Mouse (Mus musculus) C2C12 (cell line): ENCODE measurements around the gene Fam19a4. TPM values are rescaled to one million over a fixed set of nuclear protein-coding genes. Genes with fewer than 3 reads are reported as not detected.
"Not testable (repeated sequence)": the region's sequence is repeated elsewhere in the genome, so short reads cannot be mapped to it uniquely, and the experiment has no call there.

ENCODE experiments used
- H3K27me3 ChIP-seq: one replicate; pipeline ENCODE4 v1.6.1; 2011; ENCODE audit not compliant: control insufficient read depth, insufficient read depth, insufficient read length
- H3K36me3 ChIP-seq: one replicate; pipeline ENCODE4 v1.6.1; 2011; ENCODE audit not compliant: control insufficient read depth, insufficient read depth
- H3K4me3 ChIP-seq: one replicate; pipeline ENCODE4 v1.5.1; 2011; ENCODE audit warnings: mild to moderate bottlenecking, control low read depth; ENCODE audit not compliant: poor library complexity, insufficient read depth, severe bottlenecking
- H3K79me2 ChIP-seq: one replicate; pipeline ENCODE4 v1.6.1; 2011; ENCODE audit not compliant: control insufficient read depth, insufficient read depth
- H3K79me3 ChIP-seq: one replicate; pipeline ENCODE4 v1.6.1; 2011; ENCODE audit warnings: low read depth, control low read depth
- H3ac ChIP-seq: one replicate; pipeline ENCODE3; 2011; ENCODE audit warnings: low read depth; ENCODE audit not compliant: control insufficient read depth, insufficient read length
- CEBPB ChIP-seq: IDR thresholded peaks from one replicate; pipeline ENCODE4 v1.6.1; 2011; ENCODE audit warnings: low read depth, mild to moderate bottlenecking, control low read depth, moderate library complexity
- CTCF ChIP-seq: IDR thresholded peaks from one replicate; pipeline ENCODE4 v1.5.1; 2011; ENCODE audit not compliant: control insufficient read depth, insufficient read depth, insufficient read length
- FOSL1 ChIP-seq: IDR thresholded peaks from one replicate; pipeline ENCODE4 v1.8.0; 2011; ENCODE audit warnings: mild to moderate bottlenecking, low read length; ENCODE audit not compliant: poor library complexity, insufficient read depth, severe bottlenecking
- MAX ChIP-seq: IDR thresholded peaks from one replicate; pipeline ENCODE4 v1.6.1; 2011; ENCODE audit warnings: mild to moderate bottlenecking, control low read depth
- MYOD1 ChIP-seq: IDR thresholded peaks from one replicate; pipeline ENCODE4 v1.6.1; 2011; ENCODE audit warnings: low read depth; ENCODE audit not compliant: control insufficient read depth, insufficient read length
- MYOG ChIP-seq: IDR thresholded peaks from one replicate; pipeline ENCODE4 v1.6.1; 2011; ENCODE audit not compliant: control insufficient read depth, insufficient read length; ENCODE audit errors: extremely low read depth
- USF1 ChIP-seq: IDR thresholded peaks from one replicate; pipeline ENCODE4 v1.6.1; 2011; ENCODE audit warnings: low read depth, mild to moderate bottlenecking, control low read depth, moderate library complexity
- polyA plus RNA-seq: library from polyadenylated mRNA; unstranded; fragments of >200 nt; fragmentation: generic; extraction: Trizol; gene quantifications from one replicate; pipeline ENCODE4 v1.2.1, GENCODE M21; 2012; ENCODE audit warnings: missing spikeins

Fam19a4 gene
- polyA plus RNA-seq, 1 experiment = not detected

- TF ChIP-seq CEBPB = no peak
- TF ChIP-seq USF1 = no peak
- TF ChIP-seq MYOD1 = no peak
- TF ChIP-seq CTCF = no peak
- H3ac ChIP-seq = no peak overlapping the region
- H3K4me3 ChIP-seq = no peak overlapping the region
- H3K79me2 ChIP-seq = no peaks in the 10 kb centered on the region
- H3K27me3 ChIP-seq = no peaks in the 10 kb centered on the region
- no peaks in the 10 kb centered on the region for H3K36me3 ChIP-seq
- no peaks in the 10 kb centered on the region for H3K79me3 ChIP-seq
Measured at GRCm38 (mm10) chr6:96909061-96909480, 151.1 kb downstream of the Fam19a4 start.

GRCm38 (mm10) chr6:96877105-96877504, 183.1 kb downstream of the Fam19a4 start:
- not testable (repeated sequence) for H3K79me2 ChIP-seq, H3K27me3 ChIP-seq, H3K36me3 ChIP-seq, H3K79me3 ChIP-seq, H3K4me3 ChIP-seq, H3ac ChIP-seq

GRCm38 (mm10) chr6:96876651-96877050, 183.6 kb downstream of the Fam19a4 start:
- H3ac ChIP-seq, H3K4me3 ChIP-seq, H3K36me3 ChIP-seq, H3K79me2 ChIP-seq, H3K79me3 ChIP-seq, H3K27me3 ChIP-seq: not testable (repeated sequence)

GRCm38 (mm10) chr6:96853065-96853464, 207.1 kb downstream of the Fam19a4 start:
- Histone ChIP-seq H3K79me3 (no peaks in the 10 kb centered on the region), H3K36me3 (no peaks in the 10 kb centered on the region), H3K4me3 (no peak overlapping the region), H3K27me3 (no peaks in the 10 kb centered on the region), H3ac (no peak overlapping the region), H3K79me2 (no peaks in the 10 kb centered on the region)
- TF ChIP-seq MYOD1 (no peak), MYOG (no peak), CEBPB (no peak), FOSL1 (no peak), CTCF (no peak), MAX (no peak), USF1 (no peak)

GRCm38 (mm10) chr6:96843944-96844343, 216.3 kb downstream of the Fam19a4 start:
- Histone ChIP-seq H3K36me3 (no peaks in the 10 kb centered on the region), H3ac (no peak overlapping the region), H3K79me3 (no peaks in the 10 kb centered on the region), H3K27me3 (no peaks in the 10 kb centered on the region), H3K79me2 (no peaks in the 10 kb centered on the region), H3K4me3 (no peak overlapping the region)
- TF ChIP-seq MYOG (no peak), CTCF (no peak), CEBPB (no peak), USF1 (no peak), FOSL1 (no peak), MAX (no peak), MYOD1 (no peak)

GRCm38 (mm10) chr6:96840634-96841033, 219.6 kb downstream of the Fam19a4 start:
- no peaks in the 10 kb centered on the region for H3K79me3 ChIP-seq
- TF ChIP-seq CEBPB = no peak
- TF ChIP-seq MAX = no peak
- no peak for TF ChIP-seq USF1
- TF ChIP-seq MYOG = no peak
- TF ChIP-seq FOSL1 = no peak
- no peak for TF ChIP-seq MYOD1
- TF ChIP-seq CTCF = no peak
- no peaks in the 10 kb centered on the region for H3K27me3 ChIP-seq
- no peak overlapping the region for H3ac ChIP-seq
- no peaks in the 10 kb centered on the region for H3K36me3 ChIP-seq
- no peaks in the 10 kb centered on the region for H3K79me2 ChIP-seq
- H3K4me3 ChIP-seq = no peak overlapping the region

GRCm38 (mm10) chr6:96826626-96827025, 233.6 kb downstream of the Fam19a4 start:
- TF ChIP-seq FOSL1 (no peak), USF1 (no peak), MAX (no peak), MYOG (no peak), CTCF (no peak), CEBPB (no peak), MYOD1 (no peak)
- Histone ChIP-seq H3K36me3 (no peaks in the 10 kb centered on the region), H3K4me3 (no peak overlapping the region), H3ac (no peak overlapping the region), H3K79me2 (no peaks in the 10 kb centered on the region), H3K27me3 (no peaks in the 10 kb centered on the region), H3K79me3 (no peaks in the 10 kb centered on the region)
